Mouse (Mus musculus) midbrain, postnatal 0 days (tissue): Measurements from ENCODE around the gene Klhl29. TPM values are rescaled to one million over a fixed set of nuclear protein-coding genes. Genes with fewer than 3 reads are reported as not detected.
A peak's percentile ranks its signal among the peaks of the same experiment; 100 is the strongest.

Source experiments
- ATAC-seq: fragments of 200-750 bp; cut with Nextera tagmentation; 2 replicates; pipeline ENCODE4 v1.8.0; 2017; ENCODE audit warnings: moderate number of reproducible peaks, mild to moderate bottlenecking, moderate TSS enrichment, moderate library complexity; ENCODE audit not compliant: low FRiP score
- DNase-seq: peaks from one replicate; pipeline ENCODE4 v3.0.0-alpha.2; 2015; ENCODE audit warnings: low spot score
- H3K27ac ChIP-seq: fragments of 300-500 bp; sonication (generic); 2 replicates; pipeline ENCODE4 v1.5.1; 2014; ENCODE audit warnings: low read depth, mild to moderate bottlenecking, low read length, mixed read lengths
- H3K27me3 ChIP-seq: fragments of 300-500 bp; sonication (generic); 2 replicates; pipeline ENCODE4 v1.6.1; 2014; ENCODE audit warnings: low read length, control low read depth, mixed read lengths; ENCODE audit not compliant: insufficient read depth
- H3K36me3 ChIP-seq: fragments of 300-500 bp; sonication (generic); 2 replicates; pipeline ENCODE4 v1.6.1; 2014; ENCODE audit warnings: low read length, control low read depth, mixed read lengths; ENCODE audit not compliant: insufficient read depth
- H3K4me1 ChIP-seq: fragments of 300-500 bp; sonication (generic); 2 replicates; pipeline ENCODE4 v1.6.1; 2014; ENCODE audit warnings: mild to moderate bottlenecking, control low read depth, antibody characterized with exemption, low read length, mixed read lengths; ENCODE audit not compliant: insufficient read depth
- H3K4me2 ChIP-seq: fragments of 300-500 bp; sonication (generic); 2 replicates; pipeline ENCODE4 v1.6.1; 2014; ENCODE audit warnings: low read depth, mild to moderate bottlenecking, low read length, mixed read lengths; ENCODE audit not compliant: poor library complexity, severe bottlenecking
- H3K4me3 ChIP-seq: fragments of 300-500 bp; sonication (generic); 2 replicates; pipeline ENCODE4 v1.5.1; 2014; ENCODE audit warnings: low read depth, mild to moderate bottlenecking, low read length, moderate library complexity
- H3K9ac ChIP-seq: fragments of 300-500 bp; sonication (generic); replicated peaks from 2 replicates; pipeline ENCODE4 v1.6.1; 2014; ENCODE audit warnings: mild to moderate bottlenecking, low read length, moderate library complexity, mixed read lengths; ENCODE audit not compliant: poor library complexity, severe bottlenecking
- H3K9me3 ChIP-seq: fragments of 300-500 bp; sonication (generic); 2 replicates; pipeline ENCODE4 v1.6.1; 2016; ENCODE audit warnings: low read length, control low read depth
- CTCF ChIP-seq: IDR thresholded peaks from 2 replicates; pipeline ENCODE4 v1.5.1; 2016; ENCODE audit warnings: antibody characterized with exemption, mild to moderate bottlenecking
- WGBS: fragments of 180-500 bp; shearing (Covaris S2); extraction: QIAGEN DNeasy Blood & Tissue Kit; methylation state at CpG from one replicate; pipeline ENCODE4 v1.1.7; 2014; 5-methylcytosine and 5-hydroxymethylcytosine counted together
- polyA plus RNA-seq: library from polyadenylated mRNA; unstranded; fragments of >200 nt; fragmentation: Nextera tagmentation; extraction: Ambion mirVana; gene quantifications from 2 replicates; pipeline ENCODE4 v1.2.1, GENCODE M21; 2015
- total RNA-seq: library from RNA; depleted of rRNA; stranded (reverse); fragments of >200 nt; gene quantifications from 2 replicates; pipeline ENCODE4 v1.2.3, GENCODE M21; 2014

The Klhl29 gene
- total and polyA plus RNA-seq, 2 experiments from 2014 or later = 2.7 to 11.9 TPM

DNA sequence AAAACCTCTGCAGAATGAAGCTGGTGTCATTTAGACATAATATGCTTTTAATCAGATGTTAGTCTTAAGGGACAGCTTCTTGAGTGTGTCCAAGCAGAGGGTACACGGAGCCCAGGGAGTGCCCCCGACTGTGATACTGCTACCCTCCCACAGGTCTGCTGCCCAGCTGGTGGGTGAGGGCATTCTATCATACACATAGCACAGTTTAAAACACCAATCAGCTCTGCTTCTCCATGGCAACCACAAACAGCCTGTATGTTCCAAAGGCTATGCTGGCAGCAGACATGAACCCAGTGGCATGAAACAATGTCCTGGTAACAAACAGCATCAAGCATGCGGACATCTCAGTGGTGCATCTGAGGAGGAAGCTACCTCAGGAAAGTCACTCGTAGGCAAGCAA is 192.9 kb downstream of the Klhl29 start:
- no peaks in the 10 kb centered on the region for H3K27me3 ChIP-seq
- H3K9ac ChIP-seq = no peak overlapping the region
- 0 out of 2 replicates have a peak overlapping the region, but pooled peaks have one; percentile 8 for H3K27ac ChIP-seq
- H3K4me2 ChIP-seq = no peak overlapping the region
- no peaks in the 10 kb centered on the region for H3K9me3 ChIP-seq
- peak; percentile 56; the same call in 1 of the 2 replicates for ATAC-seq
- no peaks in the 10 kb centered on the region for H3K36me3 ChIP-seq
- no peak overlapping the region for H3K4me3 ChIP-seq
- peaks cover 9% of the 10 kb centered on the region; the same call in 1 of the 2 replicates for H3K4me1 ChIP-seq
- WGBS = 60% methylated on average over 4 of the region's 4 CpGs
- TF ChIP-seq CTCF = no peak
- no peak for DNase-seq

DNA sequence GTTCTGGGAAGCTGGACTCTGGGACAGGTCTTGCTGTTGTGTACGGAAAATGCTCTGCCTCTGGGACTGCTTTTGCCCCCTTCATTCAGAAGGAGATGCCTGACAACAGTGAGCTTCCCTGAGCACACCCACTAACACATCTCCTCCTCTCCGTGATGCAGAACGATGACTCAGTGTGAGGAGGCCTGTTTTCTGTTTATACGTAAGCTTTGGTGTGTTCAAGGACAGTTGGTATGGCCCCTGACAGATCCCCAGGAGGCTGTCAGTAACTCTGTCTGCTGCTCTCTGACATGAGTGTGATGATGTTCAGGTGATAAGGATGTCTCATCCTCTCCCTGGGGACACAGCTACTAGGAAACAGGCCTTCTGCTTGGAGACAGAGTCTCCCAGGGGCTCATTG is 193.3 kb downstream of the Klhl29 start:
- 75% methylated on average over 4 of the region's 4 CpGs for WGBS
- Histone ChIP-seq H3K36me3 (no peaks in the 10 kb centered on the region), H3K4me2 (no peak overlapping the region), H3K4me3 (no peak overlapping the region), H3K9ac (no peak overlapping the region), H3K9me3 (no peaks in the 10 kb centered on the region), H3K4me1 (peaks cover 9% of the 10 kb centered on the region; the same call in 1 of the 2 replicates), H3K27me3 (no peaks in the 10 kb centered on the region), H3K27ac (0 out of 2 replicates have a peak overlapping the region, but pooled peaks have one; percentile 8)
- TF ChIP-seq CTCF = no peak
- ATAC-seq (peak; percentile 8; the same call in 1 of the 2 replicates), DNase-seq (no peak)

DNA sequence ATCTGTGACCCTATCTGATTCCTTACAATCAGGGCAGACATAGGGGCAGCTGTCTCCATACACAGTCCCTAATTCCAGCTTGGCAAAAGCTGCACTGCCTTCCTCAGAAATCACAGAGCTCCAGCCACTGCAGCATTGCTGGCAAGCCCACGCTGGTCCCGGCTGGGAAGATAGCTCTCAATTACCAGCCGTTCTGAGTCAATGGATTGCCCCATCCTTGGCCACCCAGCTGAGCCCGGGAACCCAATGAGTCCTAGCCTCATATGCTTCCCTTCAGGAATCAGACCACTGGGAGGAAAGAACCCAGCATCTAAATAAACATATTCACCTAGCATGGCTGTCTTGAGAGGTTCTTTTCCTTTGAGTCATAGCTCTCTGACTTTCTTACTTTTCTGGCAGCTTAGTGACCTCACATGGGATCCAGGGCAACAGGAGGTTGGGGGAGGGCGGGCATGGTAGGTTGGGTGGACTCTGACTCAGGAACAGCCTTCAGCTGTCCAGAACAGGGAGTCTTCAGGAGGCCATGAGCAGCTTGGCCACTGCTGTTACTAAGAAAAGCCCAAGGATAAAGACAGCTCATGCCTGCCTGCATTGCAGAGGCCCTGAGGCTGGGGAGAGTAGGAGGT is 198.7 kb downstream of the Klhl29 start:
- DNase-seq = no peak
- Histone ChIP-seq H3K9me3 (no peaks in the 10 kb centered on the region), H3K9ac (no peak overlapping the region), H3K27me3 (no peaks in the 10 kb centered on the region), H3K27ac (no peak overlapping the region), H3K36me3 (no peaks in the 10 kb centered on the region), H3K4me3 (no peak overlapping the region), H3K4me2 (no peak overlapping the region), H3K4me1 (0 out of 2 replicates have a peak, but pooled peaks cover 4% of the 10 kb centered on the region)
- TF ChIP-seq CTCF = no peak
- WGBS = 72% methylated on average over 5 of the region's 5 CpGs
- ATAC-seq = 0 out of 2 replicates have a peak, but pooled peaks have one; percentile 10

DNA sequence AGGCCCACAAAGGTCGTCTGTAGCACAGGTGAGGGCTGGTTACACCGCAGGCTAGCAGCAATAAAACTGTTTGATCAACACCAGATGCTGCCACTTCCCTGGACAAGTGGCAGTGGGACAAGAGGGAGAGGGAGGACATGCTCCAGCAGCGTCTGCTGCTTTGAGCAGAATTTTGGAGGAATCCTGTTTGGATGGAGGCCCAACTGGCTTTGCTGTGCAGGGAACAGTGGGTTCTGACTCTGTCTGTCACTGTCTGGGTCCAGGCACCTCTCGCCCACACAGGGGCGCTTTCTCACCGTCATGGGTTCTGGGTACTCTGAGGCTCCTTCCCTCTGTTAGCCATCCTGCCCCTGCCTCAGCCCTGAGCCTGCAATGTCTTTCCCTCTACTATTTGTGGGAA is 209.3 kb downstream of the Klhl29 start:
- Histone ChIP-seq H3K27me3 (no peaks in the 10 kb centered on the region), H3K36me3 (no peaks in the 10 kb centered on the region), H3K27ac (no peak overlapping the region), H3K4me1 (peaks cover 6% of the 10 kb centered on the region; the same call in 1 of the 2 replicates), H3K4me3 (no peak overlapping the region), H3K9me3 (no peaks in the 10 kb centered on the region), H3K4me2 (no peak overlapping the region), H3K9ac (no peak overlapping the region)
- 64% methylated on average over 6 of the region's 6 CpGs for WGBS
- ATAC-seq = 0 out of 2 replicates have a peak, but pooled peaks have one; percentile 16
- peak; percentile 47 for DNase-seq
- peak; percentile 57 for TF ChIP-seq CTCF

DNA sequence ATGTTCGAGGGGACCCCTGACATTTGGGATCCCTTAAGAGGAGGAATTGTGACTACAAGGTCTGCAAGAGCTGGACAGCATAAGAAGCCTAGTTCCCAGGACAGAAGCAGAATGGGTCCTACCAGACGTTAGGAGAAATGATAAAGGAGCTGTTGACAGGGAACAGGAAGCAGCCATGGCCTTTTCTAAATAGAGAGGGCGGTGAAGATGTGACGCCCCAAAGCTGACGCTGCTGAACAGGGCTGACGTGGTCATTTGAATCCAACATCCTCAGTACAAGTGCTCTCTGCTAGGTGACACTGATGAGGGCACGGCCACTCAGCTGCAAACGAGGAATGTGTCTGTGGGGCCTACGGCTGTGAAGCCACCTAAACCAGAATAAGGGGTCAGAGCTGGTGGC is 210.1 kb downstream of the Klhl29 start:
- 87% methylated on average over 9 of the region's 9 CpGs for WGBS
- H3K27me3 ChIP-seq = no peaks in the 10 kb centered on the region
- TF ChIP-seq CTCF = no peak
- H3K36me3 ChIP-seq = no peaks in the 10 kb centered on the region
- ATAC-seq (no peak), DNase-seq (no peak)
- no peak overlapping the region for H3K4me2 ChIP-seq
- H3K4me1 ChIP-seq = peaks cover 6% of the 10 kb centered on the region; the same call in 1 of the 2 replicates
- no peak overlapping the region for H3K4me3 ChIP-seq
- H3K9ac ChIP-seq = no peak overlapping the region
- H3K27ac ChIP-seq = no peak overlapping the region
- H3K9me3 ChIP-seq = no peaks in the 10 kb centered on the region

DNA sequence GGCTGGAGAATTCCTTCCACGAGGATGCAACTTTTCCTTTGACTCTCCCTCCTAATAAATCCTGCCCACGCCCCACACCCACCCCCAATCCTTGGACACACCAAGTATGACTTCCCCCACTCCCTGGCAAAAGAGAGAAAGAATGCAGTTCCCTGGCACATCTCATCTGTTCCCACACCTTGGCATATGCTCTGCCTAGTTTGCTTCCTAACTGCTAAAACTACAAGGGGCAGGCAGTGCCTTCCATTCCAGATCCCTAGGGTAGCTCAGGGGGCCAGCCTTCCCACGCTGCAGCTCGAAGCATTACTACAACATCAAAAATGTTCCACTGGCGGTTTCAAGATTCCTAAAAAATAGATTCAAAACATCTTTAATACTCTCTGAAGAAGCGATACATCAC is 212.8 kb downstream of the Klhl29 start:
- no peaks in the 10 kb centered on the region for H3K27me3 ChIP-seq
- DNase-seq (no peak), ATAC-seq (no peak)
- peaks cover 6% of the 10 kb centered on the region; the same call in 1 of the 2 replicates for H3K4me1 ChIP-seq
- no peak for TF ChIP-seq CTCF
- no peak overlapping the region for H3K9ac ChIP-seq
- H3K4me3 ChIP-seq = no peak overlapping the region
- 71% methylated on average over 6 of the region's 6 CpGs for WGBS
- H3K4me2 ChIP-seq = no peak overlapping the region
- H3K27ac ChIP-seq = peak overlapping the region; percentile 47; the same call in 1 of the 2 replicates
- no peaks in the 10 kb centered on the region for H3K9me3 ChIP-seq
- no peaks in the 10 kb centered on the region for H3K36me3 ChIP-seq
